Mouse (Mus musculus): ENCODE data around the gene Gpr137b. TPM values are rescaled to one million over a fixed set of nuclear protein-coding genes. Genes with fewer than 3 reads are reported as not detected.
"Not testable (repeated sequence)": the region's sequence is repeated elsewhere in the genome, so short reads cannot be mapped to it uniquely, and the experiment has no call there.

The Gpr137b gene
- polyA plus RNA-seq, 1 experiment = 7.5 TPM

- not testable (repeated sequence) for H3K4me1 ChIP-seq (ENCODE audit: control insufficient read depth, insufficient read depth, insufficient read length, low read length); H3K4me3 ChIP-seq (ENCODE audit: insufficient read depth, low read depth, low read length); H3K27ac ChIP-seq (replicated peaks; ENCODE audit: low read depth, low read length)
Observed at GRCm38 (mm10) chr13:13337361-13337760, 56.5 kb downstream of the Gpr137b start.

- Histone ChIP-seq H3K4me3 (ENCODE audit: insufficient read depth, low read depth, low read length) (no peak overlapping the region), H3K4me1 (ENCODE audit: control insufficient read depth, insufficient read depth, insufficient read length, low read length) (no peaks in the 10 kb centered on the region), H3K27ac (replicated peaks; ENCODE audit: low read depth, low read length) (no peak overlapping the region)
Observed at GRCm38 (mm10) chr13:13328876-13329275, 64.9 kb downstream of the Gpr137b start.

Other genes with a start within 250 kb of the Gpr137b start
- not detected in 2 replicates for gene Prl2c5, start 211.3 kb downstream of the Gpr137b start, polyA plus RNA-seq (2012; ENCODE audit: insufficient read depth, insufficient read length, missing spikeins)
- 45.2 and 56.6 TPM in 2 replicates for gene Nid1, start 43.5 kb upstream of the Gpr137b start, polyA plus RNA-seq (2012; ENCODE audit: insufficient read depth, insufficient read length, missing spikeins)
- 11.9 and 21.4 TPM in 2 replicates for gene Lyst, start 196.4 kb upstream of the Gpr137b start, polyA plus RNA-seq (2012; ENCODE audit: insufficient read depth, insufficient read length, missing spikeins)

All from brown adipose tissue, adult 24 weeks (tissue).